In the genomic region with DNA sequence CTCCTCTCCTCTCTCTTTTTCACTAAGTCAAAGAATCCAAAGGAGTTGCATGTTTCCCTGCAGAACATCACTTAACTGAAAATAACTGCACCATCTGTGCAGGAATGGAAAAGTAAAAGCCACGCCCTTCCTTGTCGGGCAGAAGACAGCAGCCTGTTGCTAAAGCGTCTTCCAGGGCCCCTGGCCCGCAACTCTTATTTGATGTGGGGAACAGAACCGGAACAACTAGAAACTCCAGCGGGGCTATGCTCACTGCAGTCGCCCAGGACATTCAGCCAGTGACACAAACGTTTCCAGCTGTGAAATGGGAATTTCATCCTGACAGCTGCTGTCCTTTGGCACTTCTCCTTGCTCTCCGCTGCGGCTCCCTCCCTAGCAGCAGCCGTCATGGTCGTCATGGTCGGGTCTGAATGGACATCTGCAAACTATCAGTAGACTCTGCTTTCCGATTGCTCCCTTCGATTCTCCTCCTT, we compare ENCODE assay signal across 8 mouse cellular contexts.
DNase-seq lines count a peak whose midpoint lies in the region; ATAC-seq lines count a peak whose summit lies in the region.

No protein-coding gene starts in this region.

- no peak overlapping the region for H3K9ac ChIP-seq in forebrain, embryonic 14.5 days (ENCODE audit: low read length)

- H3K27me3 ChIP-seq in forebrain, embryonic 14.5 days (replicated peaks; ENCODE audit: control insufficient read depth, insufficient read depth, low read length), result no peaks in the 10 kb centered on the region
- H3K27me3 ChIP-seq in forebrain, embryonic 10.5 days (ENCODE audit: poor library complexity, severe bottlenecking), result no peaks in the 10 kb centered on the region
- H3K27me3 ChIP-seq in midbrain, embryonic 10.5 days (ENCODE audit: low read depth, poor library complexity, severe bottlenecking), result no peaks in the 10 kb centered on the region

- no peak for DNase-seq in forebrain, embryonic 14.5 days (ENCODE audit: low spot score)
- DNase-seq in forebrain, embryonic 10.5 days (ENCODE audit: extremely low spot score, low spot score), result no peak
- DNase-seq in right cerebral cortex, adult 18-20 months, result peak; percentile 57
- DNase-seq in right cerebral cortex, postnatal 4 days, result no peak
- DNase-seq in left cerebral cortex, postnatal 14 days (ENCODE audit: low spot score in 2 of 2), result peak; percentile 60 to 64
- peak; percentile 52 for DNase-seq in thymus, postnatal 14 days
- no peak for DNase-seq in midbrain, embryonic 10.5 days (ENCODE audit: low spot score)
- DNase-seq in cerebellum, adult 18-20 months, result no peak

- H3K4me3 ChIP-seq in forebrain, embryonic 14.5 days (ENCODE audit: low read depth, low read length), result no peak overlapping the region
- no peak overlapping the region for H3K4me3 ChIP-seq in forebrain, embryonic 10.5 days
- no peak overlapping the region for H3K4me3 ChIP-seq in midbrain, embryonic 10.5 days

- WGBS in forebrain, embryonic 14.5 days, result 57% methylated on average over 15 of the region's 15 CpGs
- WGBS in forebrain, embryonic 10.5 days, result 43% methylated on average over 15 of the region's 15 CpGs
- 43% methylated on average over 15 of the region's 15 CpGs for WGBS in midbrain, embryonic 10.5 days

- H3K36me3 ChIP-seq in forebrain, embryonic 14.5 days (ENCODE audit: control insufficient read depth, insufficient read depth, low read length), result no peaks in the 10 kb centered on the region
- H3K36me3 ChIP-seq in forebrain, embryonic 10.5 days (replicated peaks), result no peaks in the 10 kb centered on the region
- H3K36me3 ChIP-seq in midbrain, embryonic 10.5 days, result no peaks in the 10 kb centered on the region

- no peak overlapping the region for H3K4me2 ChIP-seq in forebrain, embryonic 14.5 days (ENCODE audit: low read length)

- H3K4me1 ChIP-seq in forebrain, embryonic 14.5 days (ENCODE audit: control insufficient read depth, insufficient read depth, low read length), result peaks cover 34% of the 10 kb centered on the region
- peaks cover 76% of the 10 kb centered on the region for H3K4me1 ChIP-seq in forebrain, embryonic 10.5 days
- peaks cover 94% of the 10 kb centered on the region for H3K4me1 ChIP-seq in midbrain, embryonic 10.5 days

- ATAC-seq in forebrain, embryonic 14.5 days, result no peak

- no peaks in the 10 kb centered on the region for H3K9me3 ChIP-seq in forebrain, embryonic 14.5 days (replicated peaks; ENCODE audit: control insufficient read depth, low read length)
- H3K9me3 ChIP-seq in forebrain, embryonic 10.5 days, result no peaks in the 10 kb centered on the region
- H3K9me3 ChIP-seq in midbrain, embryonic 10.5 days (replicated peaks), result no peaks in the 10 kb centered on the region

- intact Hi-C loops in left cerebral cortex, postnatal 14 days (cut with DNase I), result no loop called here

- 0 out of 2 replicates have a peak overlapping the region, but pooled peaks have one; percentile 27 for H3K27ac ChIP-seq in forebrain, embryonic 14.5 days (ENCODE audit: low read depth, low read length)
- no peak overlapping the region for H3K27ac ChIP-seq in forebrain, embryonic 10.5 days
- H3K27ac ChIP-seq in midbrain, embryonic 10.5 days (replicated peaks), result no peak overlapping the region

Comparison
In these comparisons a context has a peak if more than half of its experiments do, and no peak if none do; other contexts are left out.
1. DNase-seq: peak in right cerebral cortex, adult 18-20 months (single experiment), left cerebral cortex, postnatal 14 days (2 of 2) and thymus, postnatal 14 days (single experiment); none in forebrain, embryonic 14.5 days (single experiment), forebrain, embryonic 10.5 days (single experiment), right cerebral cortex, postnatal 4 days (single experiment), midbrain, embryonic 10.5 days (single experiment) and cerebellum, adult 18-20 months (0 of 2).